Mouse (Mus musculus): ENCODE results near the gene Mtx2. TPM values are rescaled to one million over a fixed set of nuclear protein-coding genes. Genes with fewer than 3 reads are reported as not detected.

Gene Mtx2
- total RNA-seq, 2 experiments from 2014 or later: 43.7 to 46.3 TPM

- DNase-seq (ENCODE audit: extremely low spot score in 1 of 2, low spot score in 1 of 2): no peak
Observed at GRCm38 (mm10) chr2:74912031-74912430, 86.4 kb downstream of the Mtx2 start.

DNA sequence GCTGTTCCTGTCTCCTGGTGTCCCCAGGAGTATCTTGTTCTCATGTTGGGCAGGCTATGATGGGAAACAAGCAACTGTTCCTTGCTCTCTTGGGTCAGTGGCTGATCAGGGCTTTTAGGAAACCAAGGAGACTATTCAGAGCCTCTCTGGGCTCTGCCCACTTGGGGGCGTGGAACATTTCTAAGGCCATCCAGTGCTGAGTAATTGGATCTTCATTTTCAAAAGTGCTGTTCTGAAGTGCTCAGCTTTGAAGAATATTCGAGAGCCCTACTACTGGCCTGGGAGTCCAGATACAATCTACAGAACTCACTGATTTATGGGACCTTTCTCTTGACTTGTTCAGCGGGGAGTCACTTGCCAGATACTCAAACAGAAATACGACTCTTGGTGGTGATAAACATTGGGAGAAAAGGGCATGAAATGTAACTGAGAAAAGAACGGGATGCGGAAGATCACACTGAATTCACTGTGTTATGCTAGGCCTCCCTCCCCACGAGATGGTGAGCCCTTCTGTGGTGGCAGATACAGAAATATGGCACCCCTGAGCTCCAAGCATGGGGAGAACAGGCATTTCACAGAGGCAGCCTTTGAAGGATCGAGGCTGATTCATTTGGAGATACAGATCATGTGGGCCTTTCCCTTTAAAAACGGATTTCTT is 92.4 kb downstream of the Mtx2 start:
- DNase-seq (ENCODE audit: extremely low spot score in 1 of 2, low spot score in 1 of 2): no peak

DNA sequence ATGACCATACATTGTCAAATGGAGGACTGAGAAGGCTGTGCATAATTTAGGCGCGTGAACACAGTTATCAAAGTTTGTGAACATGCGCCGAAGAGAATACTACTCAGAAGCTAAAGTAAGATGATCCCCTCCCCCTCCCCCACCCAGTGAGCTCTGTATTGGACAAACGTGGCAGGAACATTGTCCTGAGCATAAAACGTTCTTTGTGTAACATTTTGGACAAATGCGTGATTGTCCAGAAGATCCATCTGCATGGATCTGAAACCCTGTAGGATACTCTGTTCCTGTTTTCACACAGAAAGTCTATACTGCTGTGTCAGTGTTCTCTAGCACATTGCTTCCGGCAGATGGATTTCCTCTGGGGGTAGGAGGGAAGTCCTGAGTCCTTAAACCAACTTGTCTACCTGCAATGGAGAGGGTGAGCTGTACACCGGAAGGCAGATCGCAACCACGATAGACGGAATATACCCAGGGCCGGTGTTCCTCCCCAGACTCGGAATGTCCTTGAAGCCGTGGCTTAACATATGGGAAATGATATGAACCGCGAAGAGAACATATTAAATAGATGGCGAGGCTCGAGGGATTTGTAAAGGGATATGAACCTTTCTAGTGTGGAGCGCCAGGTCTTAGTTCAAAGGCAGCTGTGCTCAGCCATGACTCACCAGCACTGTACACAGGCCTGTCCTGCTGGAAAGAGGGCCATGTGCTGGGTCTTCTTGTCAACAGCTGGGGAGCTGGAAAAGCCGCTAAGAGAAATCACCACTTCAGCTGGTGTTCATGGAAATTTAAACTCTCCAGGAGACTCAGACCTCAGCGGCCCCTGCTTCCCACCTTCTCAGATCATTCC is 100.6 kb downstream of the Mtx2 start:
- no peak for DNase-seq (ENCODE audit: extremely low spot score in 1 of 2, low spot score in 1 of 2)

Other genes starting within 250 kb of the Mtx2 start
- gene Lnpk, start 246.4 kb upstream of the Mtx2 start, total RNA-seq (2021): 10 to 100 TPM; 52.6 to 53.5 TPM
- gene Evx2, start 166.2 kb upstream of the Mtx2 start, total RNA-seq (2021): not detected
- not detected for gene Hoxd13, start 157.5 kb upstream of the Mtx2 start, total RNA-seq (2021)
- not detected for gene Hoxd12, start 150.8 kb upstream of the Mtx2 start, total RNA-seq (2021)
- gene Hoxd11, start 146.2 kb upstream of the Mtx2 start, total RNA-seq (2021): not detected
- not detected for gene Hoxd10, start 133.9 kb upstream of the Mtx2 start, total RNA-seq (2021)
- gene Hoxd9, start 128.1 kb upstream of the Mtx2 start, total RNA-seq (2021): not detected
- not detected for gene Hoxd8, start 121.2 kb upstream of the Mtx2 start, total RNA-seq (2021)
- not detected for gene Hoxd3, start 113.9 kb upstream of the Mtx2 start, total RNA-seq (2021)
- gene Hoxd4, start 113.9 kb upstream of the Mtx2 start, total RNA-seq (2021): not detected
- gene Gm28230, start 99.1 kb upstream of the Mtx2 start, total RNA-seq (2021): not detected
- gene Hoxd1, start 62.8 kb upstream of the Mtx2 start, total RNA-seq (2021): under 1 TPM; 0.20 to 0.26 TPM